Mouse (Mus musculus) forebrain, embryonic 12.5 days (tissue): ENCODE data around the gene Sufu. TPM values are rescaled to one million over a fixed set of nuclear protein-coding genes. Genes with fewer than 3 reads are reported as not detected.

Source experiments
- ATAC-seq: fragments of 200-750 bp; cut with Nextera tagmentation; 2 replicates; pipeline ENCODE4 v1.8.0; 2017; ENCODE audit warnings: moderate TSS enrichment; ENCODE audit not compliant: low FRiP score
- H3K27ac ChIP-seq: fragments of 300-500 bp; sonication (generic); 2 replicates; pipeline ENCODE4 v1.5.1; 2016; ENCODE audit warnings: mild to moderate bottlenecking
- H3K27me3 ChIP-seq: fragments of 300-500 bp; sonication (generic); 2 replicates; pipeline ENCODE4 v1.6.1; 2016; ENCODE audit warnings: mild to moderate bottlenecking
- H3K36me3 ChIP-seq: fragments of 300-500 bp; sonication (generic); replicated peaks from 2 replicates; pipeline ENCODE4 v1.6.1; 2016; ENCODE audit warnings: mild to moderate bottlenecking
- H3K4me1 ChIP-seq: fragments of 300-500 bp; sonication (generic); 2 replicates; pipeline ENCODE4 v1.6.1; 2016
- H3K4me2 ChIP-seq: fragments of 300-500 bp; sonication (generic); 2 replicates; pipeline ENCODE4 v1.6.1; 2016; ENCODE audit warnings: mild to moderate bottlenecking, moderate library complexity
- H3K4me3 ChIP-seq: fragments of 300-500 bp; sonication (generic); replicated peaks from 2 replicates; pipeline ENCODE4 v1.5.1; 2016; ENCODE audit warnings: mild to moderate bottlenecking
- H3K9ac ChIP-seq: fragments of 300-500 bp; sonication (generic); 2 replicates; pipeline ENCODE4 v1.6.1; 2016; ENCODE audit warnings: mild to moderate bottlenecking
- H3K9me3 ChIP-seq: fragments of 300-500 bp; sonication (generic); 2 replicates; pipeline ENCODE4 v1.6.1; 2016
- WGBS: fragments of 180-500 bp; shearing (Covaris S2); methylation state at CpG from one replicate; pipeline ENCODE4 v1.1.7; 2016; 5-methylcytosine and 5-hydroxymethylcytosine counted together
- polyA plus RNA-seq: library from polyadenylated mRNA; unstranded; fragments of >200 nt; fragmentation: Nextera tagmentation; extraction: Ambion mirVana; gene quantifications from 2 replicates; pipeline ENCODE4 v1.2.1, GENCODE M21; 2016

Sufu gene
- polyA plus RNA-seq, 1 experiment from 2014 or later: 38.7 TPM

- ATAC-seq: no peak
- H3K4me1 ChIP-seq: peaks cover 3% of the 10 kb centered on the region; the same call in 1 of the 2 replicates
- H3K27ac ChIP-seq: no peak overlapping the region
- no peak overlapping the region for H3K4me2 ChIP-seq
- 62% methylated on average over 2 of the region's 2 CpGs for WGBS
- H3K27me3 ChIP-seq: no peaks in the 10 kb centered on the region
- no peaks in the 10 kb centered on the region for H3K9me3 ChIP-seq
- H3K9ac ChIP-seq: no peak overlapping the region
- no peak overlapping the region for H3K4me3 ChIP-seq
- H3K36me3 ChIP-seq: no peaks in the 10 kb centered on the region
These were observed 100.5 kb downstream of the Sufu start for GRCm38 (mm10) chr19:46497230-46497629.

- Histone ChIP-seq H3K4me2 (peak overlapping the region; percentile 41), H3K9me3 (no peaks in the 10 kb centered on the region), H3K4me1 (peaks cover 7% of the 10 kb centered on the region), H3K4me3 (no peak overlapping the region), H3K9ac (no peak overlapping the region), H3K27me3 (no peaks in the 10 kb centered on the region), H3K36me3 (no peaks in the 10 kb centered on the region), H3K27ac (peak overlapping the region; percentile 100)
- 2% methylated on average over 3 of the region's 3 CpGs for WGBS
- no peak for ATAC-seq
These were observed 102.8 kb downstream of the Sufu start for GRCm38 (mm10) chr19:46499539-46499835.

GRCm38 (mm10) chr19:46499836-46500580, 103.3 kb downstream of the Sufu start:
- Histone ChIP-seq H3K4me3 (peak overlapping the region; percentile 98), H3K9ac (peak overlapping the region; percentile 100), H3K36me3 (peaks cover 3% of the 10 kb centered on the region), H3K4me2 (peak overlapping the region; percentile 97), H3K27me3 (no peaks in the 10 kb centered on the region), H3K9me3 (no peaks in the 10 kb centered on the region), H3K27ac (peak overlapping the region; percentile 100), H3K4me1 (peaks cover 13% of the 10 kb centered on the region)
- peak; percentile 86 for ATAC-seq
- under 1% methylated on average over 51 of the region's 52 CpGs for WGBS

- Histone ChIP-seq H3K27ac (peak overlapping the region; percentile 100), H3K4me2 (peak overlapping the region; percentile 97), H3K36me3 (peaks cover 10% of the 10 kb centered on the region), H3K9ac (peak overlapping the region; percentile 100), H3K4me3 (peak overlapping the region; percentile 98), H3K27me3 (no peaks in the 10 kb centered on the region), H3K4me1 (peaks cover 20% of the 10 kb centered on the region), H3K9me3 (no peaks in the 10 kb centered on the region)
- WGBS: under 1% methylated on average over 48 of the region's 50 CpGs
- peak; percentile 37 for ATAC-seq
These were observed 104.1 kb downstream of the Sufu start for GRCm38 (mm10) chr19:46500581-46501341.

GRCm38 (mm10) chr19:46501401-46502068, 104.8 kb downstream of the Sufu start, which contains the start of gene Trim8:
TSS of gene Trim8 (plus strand) at chr19:46501702.
- Histone ChIP-seq H3K27me3 (no peaks in the 10 kb centered on the region), H3K9ac (peak within 1 kb of the TSS; percentile 100), H3K4me3 (peak within 1 kb of the TSS; percentile 98), H3K9me3 (no peaks in the 10 kb centered on the region), H3K36me3 (peaks cover 16% of the 10 kb centered on the region), H3K27ac (peak within 1 kb of the TSS; percentile 100), H3K4me1 (peaks cover 28% of the 10 kb centered on the region), H3K4me2 (peak within 1 kb of the TSS; percentile 97)
- ATAC-seq: peak; percentile 47
- under 1% methylated on average over 39 of the region's 64 CpGs for WGBS

- no peaks in the 10 kb centered on the region for H3K9me3 ChIP-seq
- peaks cover 33% of the 10 kb centered on the region for H3K4me1 ChIP-seq
- WGBS: 1% methylated on average over 32 of the region's 46 CpGs
- peak overlapping the region; percentile 98 for H3K4me3 ChIP-seq
- peak overlapping the region; percentile 100 for H3K27ac ChIP-seq
- no peak for ATAC-seq
- peak overlapping the region; percentile 97 for H3K4me2 ChIP-seq
- peak overlapping the region; percentile 100 for H3K9ac ChIP-seq
- H3K36me3 ChIP-seq: peaks cover 22% of the 10 kb centered on the region
- H3K27me3 ChIP-seq: no peaks in the 10 kb centered on the region
These were observed 105.4 kb downstream of the Sufu start for GRCm38 (mm10) chr19:46502069-46502455.

- peak overlapping the region; percentile 97 for H3K4me2 ChIP-seq
- 0% methylated on average over 53 of the region's 53 CpGs for WGBS
These were observed 105.9 kb downstream of the Sufu start for GRCm38 (mm10) chr19:46502471-46503166.

GRCm38 (mm10) chr19:46503351-46504084, 106.8 kb downstream of the Sufu start:
- peak overlapping the region; percentile 100 for H3K9ac ChIP-seq
- H3K9me3 ChIP-seq: no peaks in the 10 kb centered on the region
- peak overlapping the region; percentile 98 for H3K4me3 ChIP-seq
- peak overlapping the region; percentile 100 for H3K27ac ChIP-seq
- H3K4me1 ChIP-seq: peaks cover 48% of the 10 kb centered on the region
- WGBS: under 1% methylated on average over 21 of the region's 21 CpGs
- peak overlapping the region; percentile 97 for H3K4me2 ChIP-seq
- H3K36me3 ChIP-seq: peaks cover 36% of the 10 kb centered on the region
- no peaks in the 10 kb centered on the region for H3K27me3 ChIP-seq
- ATAC-seq: no peak

More at GRCm38 (mm10) chr19:46502471-46503166, 105.9 kb downstream of the Sufu start:
- Histone ChIP-seq H3K4me3 (peak overlapping the region; percentile 98), H3K36me3 (peaks cover 27% of the 10 kb centered on the region), H3K27me3 (no peaks in the 10 kb centered on the region), H3K9me3 (no peaks in the 10 kb centered on the region), H3K9ac (peak overlapping the region; percentile 100), H3K4me1 (peaks cover 39% of the 10 kb centered on the region), H3K27ac (peak overlapping the region; percentile 100)
- no peak for ATAC-seq

- Histone ChIP-seq H3K27me3 (no peaks in the 10 kb centered on the region), H3K27ac (peak overlapping the region; percentile 100), H3K4me2 (peak overlapping the region; percentile 97), H3K36me3 (peaks cover 42% of the 10 kb centered on the region), H3K9ac (peak overlapping the region; percentile 100), H3K4me1 (peaks cover 51% of the 10 kb centered on the region), H3K4me3 (peak overlapping the region; percentile 98), H3K9me3 (no peaks in the 10 kb centered on the region)
- no peak for ATAC-seq
- WGBS: 1% methylated on average over 4 of the region's 4 CpGs
These were observed 107.4 kb downstream of the Sufu start for GRCm38 (mm10) chr19:46504085-46504552.

GRCm38 (mm10) chr19:46504822-46505417, 108.2 kb downstream of the Sufu start:
- peaks cover 59% of the 10 kb centered on the region for H3K4me1 ChIP-seq
- H3K9me3 ChIP-seq: no peaks in the 10 kb centered on the region
- no peaks in the 10 kb centered on the region for H3K27me3 ChIP-seq
- no peak for ATAC-seq
- WGBS: 63% methylated on average over 9 of the region's 9 CpGs
- H3K9ac ChIP-seq: peak overlapping the region; percentile 100
- peak overlapping the region; percentile 97 for H3K4me2 ChIP-seq
- H3K27ac ChIP-seq: peak overlapping the region; percentile 100
- H3K4me3 ChIP-seq: peak overlapping the region; percentile 98
- peaks cover 49% of the 10 kb centered on the region for H3K36me3 ChIP-seq
